Mouse (Mus musculus) stomach, postnatal 0 days (tissue): Measurements from ENCODE around the gene Pcdh7.

ENCODE experiments used
- CTCF ChIP-seq: IDR thresholded peaks from 2 replicates; pipeline ENCODE4 v1.5.1; 2016; ENCODE audit warnings: antibody characterized with exemption, low read depth, mild to moderate bottlenecking, moderate library complexity
- EP300 ChIP-seq: optimal IDR thresholded peaks from 2 replicates; pipeline ENCODE3; 2016; ENCODE audit warnings: antibody characterized with exemption

DNA sequence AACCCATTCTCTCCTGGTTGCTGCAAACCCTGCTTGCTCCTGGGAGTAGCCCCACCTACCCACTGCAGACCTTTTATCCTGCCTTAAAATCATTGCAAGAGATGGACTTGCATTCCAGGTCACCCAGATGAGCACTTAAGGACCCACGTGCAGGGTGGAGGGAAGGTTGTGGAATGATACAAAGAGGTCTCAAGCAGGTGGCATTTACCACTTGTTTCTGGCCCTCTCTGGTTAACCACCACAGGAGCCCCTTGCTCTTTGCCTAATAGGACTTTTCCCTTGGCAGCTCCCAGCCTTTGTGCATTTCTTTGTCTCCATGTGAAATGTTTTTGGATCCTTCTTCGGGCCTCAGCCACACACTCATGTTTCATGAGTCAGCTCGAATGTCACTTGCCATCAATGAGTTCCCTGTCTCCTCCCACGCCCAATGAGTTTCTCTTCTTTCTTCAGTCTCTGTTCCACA, 39.7 kb downstream of the Pcdh7 start:
- TF ChIP-seq CTCF (no peak), EP300 (no peak)
